Mouse (Mus musculus): ENCODE data around the gene Plekhg2.

Plekhg2 gene

GRCm38 (mm10) chr7:28382981-28383396 is 10.6 kb upstream of the Plekhg2 start:
- in situ Hi-C loops (cut with MboI) = no loop called here

GRCm38 (mm10) chr7:28382347-28382951 is 10.1 kb upstream of the Plekhg2 start:
- in situ Hi-C loops (cut with MboI) = no loop called here

- in situ Hi-C loops (cut with MboI) = no loop called here
Observed at GRCm38 (mm10) chr7:28381938-28382337, 9.5 kb upstream of the Plekhg2 start.

GRCm38 (mm10) chr7:28381017-28381790 is 8.8 kb upstream of the Plekhg2 start:
- in situ Hi-C loops (cut with MboI) = no loop called here

- in situ Hi-C loops (cut with MboI) = no loop called here
Observed at GRCm38 (mm10) chr7:28380237-28381016, 8.0 kb upstream of the Plekhg2 start, which contains the start of gene Zfp36. Gene Zfp36 (minus strand): TSS chr7:28380253.

GRCm38 (mm10) chr7:28378769-28379651 is 6.6 kb upstream of the Plekhg2 start:
- in situ Hi-C loops (cut with MboI) = no loop called here

- in situ Hi-C loops (cut with MboI) = no loop called here
Observed at GRCm38 (mm10) chr7:28378066-28378690, 5.8 kb upstream of the Plekhg2 start.

- in situ Hi-C loops (cut with MboI) = no loop called here
Observed at GRCm38 (mm10) chr7:28377190-28378065, 5.0 kb upstream of the Plekhg2 start.

GRCm38 (mm10) chr7:28376011-28376771 is 3.8 kb upstream of the Plekhg2 start:
- in situ Hi-C loops (cut with MboI) = no loop called here

- in situ Hi-C loops (cut with MboI) = no loop called here
Observed at GRCm38 (mm10) chr7:28375176-28375921, 3.0 kb upstream of the Plekhg2 start.

GRCm38 (mm10) chr7:28374647-28375046 is 2.2 kb upstream of the Plekhg2 start:
- in situ Hi-C loops (cut with MboI) = no loop called here

GRCm38 (mm10) chr7:28373891-28374495 is 1.6 kb upstream of the Plekhg2 start:
- in situ Hi-C loops (cut with MboI) = no loop called here

GRCm38 (mm10) chr7:28373131-28373581 is 757 bp upstream of the Plekhg2 start:
- in situ Hi-C loops (cut with MboI) = no loop called here

- in situ Hi-C loops (cut with MboI) = no loop called here
Observed at GRCm38 (mm10) chr7:28371514-28371989, 847 bp downstream of the Plekhg2 start.

- in situ Hi-C loops (cut with MboI) = no loop called here
Observed at GRCm38 (mm10) chr7:28370977-28371513, 1.4 kb downstream of the Plekhg2 start.

- in situ Hi-C loops (cut with MboI) = no loop called here
Observed at GRCm38 (mm10) chr7:28370051-28370450, 2.3 kb downstream of the Plekhg2 start.

GRCm38 (mm10) chr7:28368276-28368920 is 4.0 kb downstream of the Plekhg2 start:
- in situ Hi-C loops (cut with MboI) = no loop called here
